Mouse (Mus musculus) liver, embryonic 12.5 days (tissue): Measurements from ENCODE around the gene Slc35c2. TPM values are rescaled to one million over a fixed set of nuclear protein-coding genes. Genes with fewer than 3 reads are reported as not detected.

Source experiments
- ATAC-seq: fragments of 200-750 bp; cut with Nextera tagmentation; 2 replicates; pipeline ENCODE4 v1.8.0; 2017; ENCODE audit warnings: moderate number of reproducible peaks, mild to moderate bottlenecking, moderate library complexity
- H3K27ac ChIP-seq: fragments of 300-500 bp; sonication (generic); 2 replicates; pipeline ENCODE4 v1.5.1; 2016; ENCODE audit warnings: mild to moderate bottlenecking
- H3K27me3 ChIP-seq: fragments of 300-500 bp; sonication (generic); replicated peaks from 2 replicates; pipeline ENCODE4 v1.6.1; 2016; ENCODE audit warnings: mild to moderate bottlenecking, moderate library complexity
- H3K36me3 ChIP-seq: fragments of 300-500 bp; sonication (generic); 2 replicates; pipeline ENCODE4 v1.6.1; 2016; ENCODE audit warnings: mild to moderate bottlenecking, moderate library complexity
- H3K4me1 ChIP-seq: fragments of 300-500 bp; sonication (generic); 2 replicates; pipeline ENCODE4 v1.6.1; 2016
- H3K4me2 ChIP-seq: fragments of 300-500 bp; sonication (generic); 2 replicates; pipeline ENCODE4 v1.6.1; 2016; ENCODE audit warnings: mild to moderate bottlenecking, moderate library complexity
- H3K4me3 ChIP-seq: fragments of 300-500 bp; sonication (generic); 2 replicates; pipeline ENCODE4 v1.5.1; 2016; ENCODE audit warnings: mild to moderate bottlenecking, moderate library complexity
- H3K9ac ChIP-seq: fragments of 300-500 bp; sonication (generic); 2 replicates; pipeline ENCODE4 v1.6.1; 2016; ENCODE audit warnings: mild to moderate bottlenecking, moderate library complexity
- H3K9me3 ChIP-seq: fragments of 300-500 bp; sonication (generic); replicated peaks from 2 replicates; pipeline ENCODE4 v1.6.1; 2016; ENCODE audit warnings: mild to moderate bottlenecking, moderate library complexity
- WGBS: fragments of 180-500 bp; shearing (Covaris S2); methylation state at CpG from one replicate; pipeline ENCODE4 v1.1.7; 2016; ENCODE audit not compliant: insufficient replicate concordance; 5-methylcytosine and 5-hydroxymethylcytosine counted together
- polyA plus RNA-seq: library from polyadenylated mRNA; unstranded; fragments of >200 nt; fragmentation: Nextera tagmentation; extraction: Ambion mirVana; gene quantifications from 2 replicates; pipeline ENCODE4 v1.2.1, GENCODE M21; 2016

Slc35c2 gene
- polyA plus RNA-seq, 1 experiment from 2014 or later: 46.2 TPM

GRCm38 (mm10) chr2:165321981-165322735 is 34.5 kb upstream of the Slc35c2 start:
- no peaks in the 10 kb centered on the region for H3K9me3 ChIP-seq
- no peak for ATAC-seq
- H3K4me1 ChIP-seq: peaks cover 93% of the 10 kb centered on the region
- H3K36me3 ChIP-seq: no peaks in the 10 kb centered on the region
- no peak overlapping the region for H3K9ac ChIP-seq
- no peak overlapping the region for H3K4me3 ChIP-seq
- WGBS: 63% methylated on average over 22 of the region's 22 CpGs
- no peaks in the 10 kb centered on the region for H3K27me3 ChIP-seq
- H3K4me2 ChIP-seq: no peak overlapping the region
- H3K27ac ChIP-seq: no peak overlapping the region

GRCm38 (mm10) chr2:165321381-165321888 is 33.8 kb upstream of the Slc35c2 start:
- H3K27ac ChIP-seq: peak overlapping the region; percentile 59; the same call in 1 of the 2 replicates
- no peaks in the 10 kb centered on the region for H3K9me3 ChIP-seq
- ATAC-seq: no peak
- H3K9ac ChIP-seq: no peak overlapping the region
- H3K27me3 ChIP-seq: no peaks in the 10 kb centered on the region
- peaks cover 95% of the 10 kb centered on the region for H3K4me1 ChIP-seq
- WGBS: 63% methylated on average over 8 of the region's 8 CpGs
- peak overlapping the region; percentile 19; the same call in 1 of the 2 replicates for H3K4me2 ChIP-seq
- H3K4me3 ChIP-seq: no peak overlapping the region
- no peaks in the 10 kb centered on the region for H3K36me3 ChIP-seq

GRCm38 (mm10) chr2:165320531-165321150 is 33.0 kb upstream of the Slc35c2 start:
- H3K36me3 ChIP-seq: peaks cover 8% of the 10 kb centered on the region
- no peak overlapping the region for H3K9ac ChIP-seq
- H3K4me1 ChIP-seq: peaks cover 99% of the 10 kb centered on the region
- peak overlapping the region; percentile 59; the same call in 1 of the 2 replicates for H3K27ac ChIP-seq
- no peak overlapping the region for H3K4me3 ChIP-seq
- H3K4me2 ChIP-seq: peak overlapping the region; percentile 29
- H3K27me3 ChIP-seq: no peaks in the 10 kb centered on the region
- ATAC-seq: no peak
- 31% methylated on average over 12 of the region's 12 CpGs for WGBS
- no peaks in the 10 kb centered on the region for H3K9me3 ChIP-seq

GRCm38 (mm10) chr2:165319503-165319902 is 31.8 kb upstream of the Slc35c2 start:
- Histone ChIP-seq H3K9ac (no peak overlapping the region), H3K36me3 (peaks cover 19% of the 10 kb centered on the region), H3K4me2 (no peak overlapping the region), H3K27me3 (no peaks in the 10 kb centered on the region), H3K4me3 (no peak overlapping the region), H3K27ac (no peak overlapping the region), H3K9me3 (no peaks in the 10 kb centered on the region), H3K4me1 (peaks cover 91% of the 10 kb centered on the region)
- 32% methylated on average over 4 of the region's 4 CpGs for WGBS
- ATAC-seq: no peak

GRCm38 (mm10) chr2:165318941-165319340 is 31.3 kb upstream of the Slc35c2 start:
- H3K27ac ChIP-seq: no peak overlapping the region
- H3K9me3 ChIP-seq: no peaks in the 10 kb centered on the region
- H3K4me1 ChIP-seq: peaks cover 85% of the 10 kb centered on the region
- no peaks in the 10 kb centered on the region for H3K27me3 ChIP-seq
- no peak overlapping the region for H3K9ac ChIP-seq
- no peak overlapping the region for H3K4me3 ChIP-seq
- H3K4me2 ChIP-seq: no peak overlapping the region
- no peak for ATAC-seq
- 64% methylated on average over 7 of the region's 7 CpGs for WGBS
- H3K36me3 ChIP-seq: peaks cover 25% of the 10 kb centered on the region

- no peak overlapping the region for H3K9ac ChIP-seq
- H3K27me3 ChIP-seq: no peaks in the 10 kb centered on the region
- H3K4me2 ChIP-seq: peak overlapping the region; percentile 15; the same call in 1 of the 2 replicates
- peaks cover 37% of the 10 kb centered on the region for H3K36me3 ChIP-seq
- WGBS: 29% methylated on average over 16 of the region's 16 CpGs
- peak; percentile 33; the same call in 1 of the 2 replicates for ATAC-seq
- no peak overlapping the region for H3K4me3 ChIP-seq
- H3K27ac ChIP-seq: peak overlapping the region; percentile 55
- H3K9me3 ChIP-seq: no peaks in the 10 kb centered on the region
- peaks cover 75% of the 10 kb centered on the region for H3K4me1 ChIP-seq
Measured at GRCm38 (mm10) chr2:165317621-165318263, 30.1 kb upstream of the Slc35c2 start.

GRCm38 (mm10) chr2:165316837-165317473 is 29.3 kb upstream of the Slc35c2 start:
- Histone ChIP-seq H3K4me2 (peak overlapping the region; percentile 15; the same call in 1 of the 2 replicates), H3K27ac (peak overlapping the region; percentile 55), H3K36me3 (peaks cover 43% of the 10 kb centered on the region), H3K9ac (no peak overlapping the region), H3K4me3 (no peak overlapping the region), H3K9me3 (no peaks in the 10 kb centered on the region), H3K4me1 (peaks cover 67% of the 10 kb centered on the region), H3K27me3 (no peaks in the 10 kb centered on the region)
- ATAC-seq: peak; percentile 16; the same call in 1 of the 2 replicates
- 48% methylated on average over 9 of the region's 9 CpGs for WGBS

- WGBS: 71% methylated on average over 10 of the region's 10 CpGs
- no peak for ATAC-seq
Measured at GRCm38 (mm10) chr2:165316204-165316603, 28.5 kb upstream of the Slc35c2 start.

GRCm38 (mm10) chr2:165314197-165314596 is 26.5 kb upstream of the Slc35c2 start:
- H3K27me3 ChIP-seq: no peaks in the 10 kb centered on the region
- H3K36me3 ChIP-seq: peaks cover 69% of the 10 kb centered on the region
- no peak overlapping the region for H3K4me3 ChIP-seq
- H3K9ac ChIP-seq: no peak overlapping the region
- 80% methylated on average over 8 of the region's 8 CpGs for WGBS
- no peak overlapping the region for H3K4me2 ChIP-seq
- no peak overlapping the region for H3K27ac ChIP-seq
- no peaks in the 10 kb centered on the region for H3K9me3 ChIP-seq
- ATAC-seq: no peak
- H3K4me1 ChIP-seq: peaks cover 39% of the 10 kb centered on the region

More at GRCm38 (mm10) chr2:165316204-165316603, 28.5 kb upstream of the Slc35c2 start:
- H3K9ac ChIP-seq: no peak overlapping the region
- H3K4me1 ChIP-seq: peaks cover 59% of the 10 kb centered on the region
- no peak overlapping the region for H3K4me2 ChIP-seq
- H3K27me3 ChIP-seq: no peaks in the 10 kb centered on the region
- no peaks in the 10 kb centered on the region for H3K9me3 ChIP-seq
- H3K36me3 ChIP-seq: peaks cover 49% of the 10 kb centered on the region
- no peak overlapping the region for H3K27ac ChIP-seq
- H3K4me3 ChIP-seq: no peak overlapping the region

- H3K9me3 ChIP-seq: no peaks in the 10 kb centered on the region
- ATAC-seq: no peak
- H3K4me2 ChIP-seq: no peak overlapping the region
- H3K4me3 ChIP-seq: no peak overlapping the region
- H3K9ac ChIP-seq: no peak overlapping the region
- H3K27ac ChIP-seq: no peak overlapping the region
- H3K27me3 ChIP-seq: no peaks in the 10 kb centered on the region
- peaks cover 21% of the 10 kb centered on the region for H3K4me1 ChIP-seq
- WGBS: 76% methylated on average over 7 of the region's 7 CpGs
- peaks cover 79% of the 10 kb centered on the region for H3K36me3 ChIP-seq
Measured at GRCm38 (mm10) chr2:165312381-165312780, 24.7 kb upstream of the Slc35c2 start.

GRCm38 (mm10) chr2:165311577-165311976 is 23.9 kb upstream of the Slc35c2 start:
- 84% methylated on average over 12 of the region's 12 CpGs for WGBS
- H3K36me3 ChIP-seq: peaks cover 84% of the 10 kb centered on the region
- no peak overlapping the region for H3K4me3 ChIP-seq

More at GRCm38 (mm10) chr2:165311577-165311976, 23.9 kb upstream of the Slc35c2 start:
- Histone ChIP-seq H3K9me3 (no peaks in the 10 kb centered on the region), H3K27me3 (no peaks in the 10 kb centered on the region), H3K4me2 (no peak overlapping the region), H3K27ac (no peak overlapping the region), H3K9ac (no peak overlapping the region), H3K4me1 (peaks cover 13% of the 10 kb centered on the region)
- ATAC-seq: no peak
